Mouse (Mus musculus) induced T-regulatory cell, adult 2 months (primary cell): ENCODE measurements at regions not wholly inside any gene's neighbourhood (a gene's known extent, or its start where the extent isn't known, plus 50 kb on each side); places are given as distances from the start of the nearest gene placed in this dataset.
"Not testable (repeated sequence)": the region's sequence is repeated elsewhere in the genome, so short reads cannot be mapped to it uniquely, and the experiment has no call there.

Source experiments
- DNase-seq: peaks from one replicate; pipeline ENCODE4 v3.0.0-alpha.2; 2012; ENCODE audit warnings: low read depth

DNA sequence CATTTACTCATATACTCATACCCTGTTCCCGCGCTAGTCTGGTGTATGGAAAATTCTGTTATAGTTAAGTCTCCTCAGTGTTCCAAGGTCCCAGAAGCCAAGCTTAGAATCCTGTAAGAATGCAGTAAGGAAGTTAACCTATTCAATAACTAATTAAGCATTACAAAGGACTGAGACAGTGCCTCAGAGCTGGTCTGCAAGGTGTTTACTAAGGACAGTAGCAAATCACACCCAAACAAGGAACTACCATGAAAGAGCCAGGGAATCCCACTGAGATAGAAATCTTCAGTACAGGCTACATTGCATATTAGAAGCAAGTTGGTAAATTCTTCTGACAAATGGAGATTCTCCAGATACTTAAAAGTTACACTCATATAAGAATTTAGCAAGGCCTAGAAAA, 516.7 kb upstream of the Gm10131 start:
- not testable (repeated sequence) for DNase-seq

DNA sequence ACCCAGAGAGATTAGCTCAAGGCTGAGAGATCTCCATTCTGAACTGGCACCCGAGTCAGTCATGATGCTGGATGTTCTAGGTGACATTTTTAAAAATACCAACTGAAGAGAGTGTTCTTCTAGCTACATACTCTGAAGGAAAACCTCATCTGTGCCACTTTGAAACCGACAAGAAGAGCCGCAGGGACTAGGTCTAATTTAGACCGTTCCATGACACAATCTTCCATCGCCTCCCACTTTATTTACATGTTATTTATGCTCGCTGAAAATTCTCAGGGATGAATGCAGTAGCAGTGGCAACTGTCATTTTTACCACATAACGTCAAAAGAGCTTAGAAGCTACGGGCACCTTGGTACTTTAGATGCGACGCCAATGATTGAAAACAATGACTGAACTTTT, 514.1 kb upstream of the Gm10131 start:
- peak; percentile 67 for DNase-seq

GRCm38 (mm10) chr8:34623783-34624182, 512.2 kb upstream of the Gm10131 start:
- peak; percentile 32 for DNase-seq

DNA sequence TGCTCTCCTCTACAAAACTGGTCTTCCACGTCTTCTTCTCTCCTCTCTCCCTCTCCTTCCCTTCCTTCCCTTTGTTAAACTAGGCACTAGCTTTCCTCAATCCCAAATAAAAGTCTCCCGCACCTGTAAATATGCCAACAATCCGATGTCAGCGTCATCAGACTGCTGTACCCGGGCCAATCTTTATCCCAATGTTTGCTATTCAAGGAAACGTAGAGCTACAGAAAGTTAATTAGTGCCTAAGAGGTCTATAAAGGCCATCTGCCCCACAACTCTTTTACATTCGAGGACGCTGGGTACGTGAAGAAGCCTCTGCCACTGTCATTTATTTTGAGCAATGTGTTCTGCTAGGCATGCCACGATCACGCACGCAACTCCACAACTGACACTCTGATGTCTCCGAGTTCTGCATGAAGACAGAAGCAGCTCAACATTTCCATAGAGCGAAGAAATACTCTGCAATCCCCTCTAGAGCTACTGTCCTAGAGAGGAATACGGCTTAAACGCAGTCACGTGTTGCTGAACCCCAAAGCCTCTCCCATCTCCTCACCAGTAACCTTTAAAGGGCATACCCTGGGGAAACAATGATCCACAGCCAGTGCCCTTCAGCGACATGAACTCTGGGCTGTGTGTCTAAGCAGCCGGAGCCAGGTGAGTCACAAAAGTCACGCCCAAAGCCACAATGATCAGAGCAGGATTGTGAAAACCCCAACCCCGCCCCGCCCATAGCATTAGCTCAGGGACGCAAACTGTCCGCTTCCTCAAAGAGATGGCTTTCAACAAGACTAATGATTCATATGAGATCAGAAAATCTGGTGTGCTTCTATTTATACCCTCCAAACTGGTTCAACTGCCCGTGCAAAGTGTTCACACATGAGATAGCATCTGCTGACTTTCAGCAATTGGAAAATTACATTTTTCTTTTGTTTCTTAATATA, 510.9 kb upstream of the Gm10131 start:
- DNase-seq: peak; percentile 95

DNA sequence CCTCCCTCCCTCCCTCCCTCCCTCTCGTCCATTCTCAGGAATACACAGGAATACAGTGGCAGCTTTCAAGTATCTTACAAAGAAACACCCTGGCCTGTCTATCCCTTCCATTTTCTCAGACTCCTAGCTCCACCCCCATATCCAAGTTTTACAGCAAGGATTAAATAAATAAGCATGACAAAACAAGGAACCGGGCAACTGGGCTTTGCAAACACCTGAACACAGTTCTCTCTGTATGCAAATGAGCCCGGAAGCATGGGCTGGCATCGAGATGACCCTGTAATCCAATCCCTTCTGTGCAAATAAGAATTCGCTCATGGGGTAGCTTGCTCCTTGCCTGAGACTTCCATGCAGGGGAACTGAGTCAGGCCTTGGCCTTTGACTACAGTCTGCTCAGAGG, 506.5 kb upstream of the Gm10131 start:
- DNase-seq: no peak

- peak; percentile 51 for DNase-seq
Observed at GRCm38 (mm10) chr8:34614987-34615386, 503.4 kb upstream of the Gm10131 start.

- no peak for DNase-seq
Observed at GRCm38 (mm10) chr8:34614031-34614526, 502.5 kb upstream of the Gm10131 start.

- no peak for DNase-seq
Observed at GRCm38 (mm10) chr8:34613138-34613537, 501.6 kb upstream of the Gm10131 start.

- DNase-seq: no peak
Observed at GRCm38 (mm10) chr8:34612396-34612795, 500.9 kb upstream of the Gm10131 start.

DNA sequence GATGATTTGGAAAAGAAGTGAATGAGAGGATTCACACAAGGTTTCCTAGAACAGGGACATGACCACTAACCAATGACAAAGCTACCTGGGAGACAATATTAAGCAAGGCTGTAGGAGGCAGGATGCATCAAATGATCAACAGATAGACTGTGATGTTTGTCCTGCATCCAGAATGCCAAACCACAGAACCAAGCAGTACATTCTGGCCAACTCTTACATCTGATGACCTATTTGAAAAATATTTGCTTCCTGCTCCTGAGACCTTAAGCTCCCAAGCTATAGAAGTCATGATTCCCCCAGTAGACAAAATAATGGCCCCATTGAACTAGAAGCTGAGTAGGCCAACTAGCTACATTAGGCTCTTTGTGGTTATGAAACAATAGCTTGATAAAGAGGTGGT, 498.6 kb upstream of the Gm10131 start:
- DNase-seq: no peak

- no peak for DNase-seq
Observed at GRCm38 (mm10) chr8:34607426-34607825, 495.9 kb upstream of the Gm10131 start.

- DNase-seq: no peak
Observed at GRCm38 (mm10) chr8:34605031-34605430, 493.5 kb upstream of the Gm10131 start.

- no peak for DNase-seq
Observed at GRCm38 (mm10) chr8:34604581-34604980, 493.0 kb upstream of the Gm10131 start.

GRCm38 (mm10) chr8:34601426-34601953, 490.0 kb upstream of the Gm10131 start:
- DNase-seq: no peak

- DNase-seq: no peak
Observed at GRCm38 (mm10) chr8:34600880-34601279, 489.3 kb upstream of the Gm10131 start.

DNA sequence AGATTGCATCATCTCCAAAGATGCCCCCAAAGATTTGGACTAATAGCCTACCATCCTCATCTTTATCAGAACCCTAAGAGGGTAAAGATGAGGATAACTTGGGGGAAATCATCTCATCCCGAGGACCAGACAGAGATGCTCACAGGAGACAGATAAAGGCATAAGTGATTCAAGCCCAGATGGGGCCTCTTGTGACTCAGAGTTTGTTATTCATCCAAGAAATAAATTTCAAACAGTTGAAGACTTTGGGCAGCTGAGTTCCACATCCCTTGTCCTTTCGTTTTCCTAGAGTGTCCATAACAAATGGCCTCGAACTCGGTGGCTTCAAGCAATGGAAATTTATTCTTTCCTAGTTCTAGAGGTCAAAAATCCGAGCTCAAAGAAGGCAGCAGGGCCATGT, 485.1 kb upstream of the Gm10131 start:
- no peak for DNase-seq

- no peak for DNase-seq
Observed at GRCm38 (mm10) chr8:34590976-34591749, 479.6 kb upstream of the Gm10131 start.

- DNase-seq: no peak
Observed at GRCm38 (mm10) chr8:34578043-34578442, 466.5 kb upstream of the Gm10131 start.

- DNase-seq: no peak
Observed at GRCm38 (mm10) chr8:34574009-34574408, 462.5 kb upstream of the Gm10131 start.

DNA sequence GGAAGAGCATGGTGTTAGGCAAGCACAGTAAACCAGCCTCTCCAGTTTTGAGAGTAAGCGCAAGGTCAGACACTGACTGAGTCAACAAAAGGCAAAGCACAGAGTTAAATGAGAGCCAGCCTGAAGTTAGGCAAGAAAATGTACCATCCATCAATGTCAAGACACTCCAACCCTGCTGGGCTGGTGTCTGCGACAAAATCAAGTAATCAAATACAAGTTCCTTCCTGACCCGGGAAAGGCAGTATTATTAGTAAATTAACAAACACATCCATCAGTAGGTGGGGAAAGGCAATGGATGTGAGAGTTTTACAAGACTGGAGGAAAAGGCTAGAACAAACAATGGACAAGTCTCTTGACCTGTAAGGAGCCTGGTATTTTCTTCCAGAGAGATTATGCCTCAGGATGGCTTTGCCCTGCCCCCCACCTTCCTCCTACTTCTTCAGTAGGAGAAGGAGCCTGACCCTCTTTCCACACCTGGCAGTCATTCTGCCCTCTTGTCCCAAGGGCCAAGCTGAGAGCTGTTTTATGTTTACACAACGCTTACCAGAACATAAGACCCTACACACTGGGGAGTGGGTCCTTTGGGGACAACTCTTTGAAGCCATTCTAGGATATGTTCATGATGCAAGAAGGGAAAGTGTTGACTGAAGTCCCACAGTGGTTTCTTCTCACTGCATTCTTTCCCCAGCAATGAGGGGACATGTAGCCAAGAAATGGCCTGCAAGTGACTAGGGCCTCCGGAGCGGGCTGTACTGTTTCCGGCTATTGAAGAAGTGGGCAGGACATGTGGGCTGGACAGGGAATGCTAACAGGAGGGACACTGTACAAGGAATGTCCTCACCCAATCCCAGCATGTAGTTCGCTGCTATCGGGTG, 461.7 kb upstream of the Gm10131 start:
- no peak for DNase-seq

- no peak for DNase-seq
Observed at GRCm38 (mm10) chr8:34571736-34572135, 460.2 kb upstream of the Gm10131 start.

DNA sequence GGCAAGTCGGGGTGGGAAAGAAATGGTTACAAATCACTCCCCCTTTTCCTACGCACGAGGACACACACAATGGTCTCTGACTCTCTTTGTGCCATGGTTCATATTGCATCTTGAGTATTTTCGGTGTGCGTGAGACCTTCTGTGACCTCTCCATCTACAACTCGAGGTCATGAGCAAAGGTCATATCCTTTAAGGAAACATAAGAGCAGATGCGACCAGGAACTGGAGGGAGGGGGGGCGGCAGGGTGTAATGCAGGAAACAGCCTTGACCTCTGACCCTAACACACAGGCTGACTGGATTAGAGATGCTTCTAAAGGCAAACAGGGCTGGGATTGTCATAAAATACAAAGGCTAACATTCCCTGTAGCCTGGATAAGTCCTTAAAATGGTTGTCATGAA, 450.7 kb upstream of the Gm10131 start:
- no peak for DNase-seq
